Mouse (Mus musculus): Measurements from ENCODE around the gene Cyb5b.
"Not testable (repeated sequence)": the region's sequence is repeated elsewhere in the genome, so short reads cannot be mapped to it uniquely, and the experiment has no call there.

Gene Cyb5b

DNA sequence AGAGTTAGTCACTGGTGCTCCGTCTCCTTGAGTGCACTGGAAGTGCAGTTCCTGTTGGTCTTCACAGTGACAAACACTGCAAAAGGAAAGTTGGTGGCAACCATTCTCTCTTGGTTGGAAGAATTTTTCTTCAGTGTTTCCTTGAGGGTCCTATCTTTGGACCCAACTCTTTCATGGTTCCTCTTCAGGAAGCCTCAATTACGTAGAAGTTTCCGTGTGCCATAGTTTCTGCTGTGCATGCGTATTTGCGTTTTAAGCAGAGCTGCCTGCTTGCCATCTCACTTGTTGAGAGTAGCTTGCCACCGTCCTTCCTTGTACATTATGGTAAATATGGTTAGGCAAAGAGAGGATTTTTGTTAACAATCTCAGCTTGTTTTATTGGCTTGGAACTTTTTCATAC is 30.7 kb downstream of the Cyb5b start:
- no peak for DNase-seq

DNA sequence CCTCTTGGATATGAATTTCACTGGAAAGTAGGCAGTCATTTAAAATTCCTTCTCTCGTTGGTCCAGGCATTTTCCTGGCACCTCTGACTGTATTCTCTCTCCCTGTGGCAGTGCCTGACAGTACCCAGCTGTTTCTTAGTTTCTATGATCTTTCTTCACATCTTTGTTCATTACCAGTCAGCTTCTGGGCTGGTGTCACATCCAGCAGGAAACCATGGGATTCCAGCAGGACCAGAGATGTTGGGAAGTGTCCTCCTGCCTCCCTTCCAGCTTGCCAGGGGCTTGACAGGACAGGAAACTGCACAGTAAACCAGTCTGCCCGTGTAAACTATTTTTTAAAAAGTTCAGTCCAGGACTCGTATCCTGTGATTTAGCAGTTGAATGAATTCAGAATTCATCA is 34.6 kb downstream of the Cyb5b start:
- DNase-seq: no peak

DNA sequence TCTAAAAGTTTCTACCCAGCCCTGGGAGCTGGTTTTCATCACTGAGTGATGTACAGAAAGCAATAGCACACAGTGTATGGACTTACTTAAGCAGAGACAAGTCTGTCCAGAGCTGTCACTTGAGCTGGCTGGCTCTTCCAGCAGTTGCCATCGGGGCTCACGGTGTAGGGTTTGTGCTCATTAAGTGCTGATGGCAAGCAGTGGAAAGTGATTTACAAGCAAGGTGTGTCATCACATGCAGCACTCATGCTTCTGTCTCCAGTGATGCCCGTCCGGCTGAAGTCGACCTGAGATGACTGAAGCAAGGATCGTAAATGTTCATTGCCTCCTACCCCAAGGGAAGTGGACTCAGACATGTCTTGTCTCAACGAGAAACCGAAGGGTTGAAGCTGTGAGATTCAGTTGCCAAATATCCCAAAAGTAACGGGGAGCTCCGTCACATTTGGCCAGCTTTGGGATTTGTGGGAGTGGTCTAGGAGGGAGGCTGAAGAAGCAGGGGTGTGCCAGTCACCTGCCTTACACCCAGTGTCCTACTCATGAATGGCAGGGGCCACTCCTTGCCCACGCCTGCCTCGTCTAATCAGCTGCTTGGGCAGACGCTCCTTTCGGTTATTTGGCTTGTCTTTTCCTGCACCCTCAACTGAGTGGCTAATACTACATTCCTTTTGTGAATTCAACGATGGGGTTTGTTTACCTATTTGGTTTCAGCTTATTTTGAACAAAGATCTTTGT is 36.4 kb downstream of the Cyb5b start:
- no peak for DNase-seq

DNA sequence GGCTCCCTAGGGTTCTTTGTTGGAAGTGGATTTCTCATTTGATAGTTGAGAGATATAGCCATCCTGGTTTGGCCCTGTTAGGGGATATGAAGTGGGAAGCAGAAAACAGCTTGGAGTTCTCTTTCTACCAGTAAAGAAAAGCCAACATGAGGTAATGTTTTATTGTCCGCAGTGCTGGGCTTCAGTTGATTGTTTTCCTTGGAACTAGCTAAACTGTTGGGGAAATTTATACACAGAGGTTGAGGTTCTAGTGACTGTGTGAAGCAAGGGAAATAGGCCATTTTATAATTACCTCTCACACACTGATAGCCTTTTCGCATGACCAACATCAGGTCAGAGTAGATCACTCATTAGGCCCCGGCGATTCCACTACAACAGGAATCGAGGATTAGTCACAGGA is 37.2 kb downstream of the Cyb5b start:
- DNase-seq: no peak

DNA sequence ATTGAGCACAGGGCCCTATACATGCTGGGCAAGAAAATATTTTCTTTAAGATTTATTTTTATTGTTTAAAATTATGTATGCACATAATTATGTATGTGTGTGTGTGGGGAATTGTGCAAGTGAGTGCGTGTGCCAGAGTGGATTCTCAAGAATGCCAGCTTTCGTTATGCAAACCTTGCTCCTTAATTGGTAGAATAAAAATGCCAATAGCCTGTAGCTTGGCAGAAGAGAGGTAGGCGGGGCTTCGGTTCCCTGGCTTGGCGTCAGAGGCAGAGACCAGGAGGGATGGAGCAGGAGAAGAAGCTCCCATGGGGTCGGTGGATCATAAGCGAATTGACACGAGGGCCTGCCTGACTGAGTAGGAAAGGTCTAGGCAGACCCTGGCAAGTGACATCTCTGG is 42.2 kb downstream of the Cyb5b start:
- DNase-seq: no peak

DNA sequence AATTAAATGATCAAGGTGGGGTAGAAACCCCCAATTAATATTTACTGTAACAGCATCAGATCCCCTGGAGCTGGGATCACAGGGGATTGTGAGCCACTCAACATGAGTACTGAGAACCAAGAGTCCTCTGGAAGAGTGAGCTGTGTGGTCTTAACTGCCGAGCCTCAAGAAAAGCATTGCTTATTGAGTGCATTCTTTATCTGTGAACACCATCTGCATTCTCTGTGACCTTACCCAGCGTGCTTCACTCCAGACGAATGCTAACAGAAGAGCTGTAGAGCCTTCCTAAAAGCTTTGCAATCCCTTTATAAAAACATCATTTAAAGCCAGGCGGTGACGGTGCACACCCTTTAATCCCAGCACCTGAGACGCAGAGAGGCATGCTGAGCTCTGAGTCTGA is 42.9 kb downstream of the Cyb5b start:
- DNase-seq: no peak

DNA sequence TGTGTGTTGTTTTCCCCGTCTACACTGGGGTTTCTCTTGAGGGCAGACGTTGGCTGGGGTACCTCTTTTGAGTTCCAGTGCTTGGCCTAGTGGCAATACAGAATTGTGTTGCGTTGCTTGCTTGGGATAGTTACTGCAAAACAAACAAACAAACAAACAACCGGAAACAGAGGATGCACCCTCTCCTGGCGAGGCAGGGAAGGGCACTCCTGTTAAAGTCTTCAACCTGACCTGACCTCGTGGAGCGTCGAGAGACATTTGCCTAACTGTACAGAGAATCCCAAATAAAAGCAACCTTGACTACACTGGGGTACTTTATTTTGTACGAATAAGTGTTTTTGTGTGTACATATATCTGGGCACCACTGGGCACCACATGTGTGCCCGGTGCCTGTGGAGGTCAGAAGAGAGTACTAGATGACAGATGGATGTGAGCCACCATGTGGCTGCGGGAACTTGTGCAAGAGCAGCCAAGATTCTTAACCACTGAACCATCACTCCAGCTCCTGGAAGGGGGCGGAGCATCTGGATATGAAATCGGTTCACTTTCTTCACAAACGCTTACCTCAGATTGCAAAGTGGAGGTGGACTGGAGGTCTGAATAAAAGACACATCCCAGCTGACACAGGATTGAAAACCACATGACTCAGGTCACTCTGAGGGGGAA is 44.5 kb downstream of the Cyb5b start:
- no peak for DNase-seq

DNA sequence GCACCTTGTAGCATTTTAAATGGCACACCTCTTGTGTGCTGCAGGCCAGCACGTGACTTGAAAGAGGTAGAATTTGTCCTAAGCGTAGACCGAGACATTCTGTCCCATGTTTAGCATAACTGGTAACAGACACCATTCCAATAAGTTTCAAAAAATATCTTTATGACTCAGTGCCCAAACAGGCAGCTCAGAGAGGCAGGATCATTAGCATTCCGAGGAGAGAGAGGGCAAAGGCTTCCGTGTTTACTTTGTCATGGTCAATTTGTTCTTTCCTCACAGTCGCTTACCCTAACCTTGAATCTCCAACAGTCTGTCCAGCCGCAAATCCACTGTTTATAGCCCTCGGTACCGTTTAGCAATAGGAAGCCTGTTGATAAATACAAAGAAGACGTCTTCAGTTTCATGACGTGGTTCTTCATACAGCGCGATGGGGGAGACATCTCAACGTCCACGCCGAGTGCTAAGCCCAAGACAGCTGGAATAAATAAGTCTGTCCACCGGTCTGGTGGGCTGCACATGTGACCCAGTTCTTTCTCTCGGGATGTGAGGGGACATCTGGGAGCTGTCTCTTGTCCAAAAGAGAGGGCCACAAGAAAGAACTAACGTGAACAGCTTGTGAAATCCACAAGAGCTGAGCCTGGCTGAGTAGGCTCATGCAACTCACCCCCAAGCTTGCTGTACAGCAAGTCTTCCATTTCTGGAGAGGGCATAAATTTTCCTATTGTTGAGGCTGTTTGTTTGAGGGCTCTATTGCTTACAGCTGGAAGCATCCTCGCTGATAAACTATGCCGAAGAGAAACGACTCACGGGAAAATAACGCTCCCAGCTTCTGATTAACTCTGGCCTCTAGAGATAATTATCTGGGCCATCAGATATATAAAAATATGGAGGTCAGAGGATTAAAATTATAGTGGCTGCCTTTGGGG is 47.7 kb downstream of the Cyb5b start:
- no peak for DNase-seq

DNA sequence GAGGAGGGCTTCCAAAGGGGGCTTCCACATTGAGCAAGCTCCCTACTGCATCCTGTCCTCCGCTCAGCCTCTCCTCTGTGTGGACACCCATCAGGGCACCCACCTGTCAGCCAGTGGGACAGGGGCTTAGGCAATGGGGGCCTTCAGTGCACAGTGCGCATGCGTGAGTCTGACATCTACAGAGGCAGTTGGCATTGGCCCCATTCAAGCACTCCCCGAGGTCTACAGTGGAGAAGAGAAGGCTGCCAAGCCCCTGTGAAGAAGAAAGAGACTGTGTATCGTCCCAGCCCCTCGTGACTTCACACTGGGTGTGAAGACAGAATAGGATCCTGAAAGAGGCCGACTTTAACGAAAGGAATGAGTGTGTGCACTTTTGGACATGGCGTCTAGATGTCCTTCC is 54.7 kb downstream of the Cyb5b start:
- peak; percentile 48 for DNase-seq

DNA sequence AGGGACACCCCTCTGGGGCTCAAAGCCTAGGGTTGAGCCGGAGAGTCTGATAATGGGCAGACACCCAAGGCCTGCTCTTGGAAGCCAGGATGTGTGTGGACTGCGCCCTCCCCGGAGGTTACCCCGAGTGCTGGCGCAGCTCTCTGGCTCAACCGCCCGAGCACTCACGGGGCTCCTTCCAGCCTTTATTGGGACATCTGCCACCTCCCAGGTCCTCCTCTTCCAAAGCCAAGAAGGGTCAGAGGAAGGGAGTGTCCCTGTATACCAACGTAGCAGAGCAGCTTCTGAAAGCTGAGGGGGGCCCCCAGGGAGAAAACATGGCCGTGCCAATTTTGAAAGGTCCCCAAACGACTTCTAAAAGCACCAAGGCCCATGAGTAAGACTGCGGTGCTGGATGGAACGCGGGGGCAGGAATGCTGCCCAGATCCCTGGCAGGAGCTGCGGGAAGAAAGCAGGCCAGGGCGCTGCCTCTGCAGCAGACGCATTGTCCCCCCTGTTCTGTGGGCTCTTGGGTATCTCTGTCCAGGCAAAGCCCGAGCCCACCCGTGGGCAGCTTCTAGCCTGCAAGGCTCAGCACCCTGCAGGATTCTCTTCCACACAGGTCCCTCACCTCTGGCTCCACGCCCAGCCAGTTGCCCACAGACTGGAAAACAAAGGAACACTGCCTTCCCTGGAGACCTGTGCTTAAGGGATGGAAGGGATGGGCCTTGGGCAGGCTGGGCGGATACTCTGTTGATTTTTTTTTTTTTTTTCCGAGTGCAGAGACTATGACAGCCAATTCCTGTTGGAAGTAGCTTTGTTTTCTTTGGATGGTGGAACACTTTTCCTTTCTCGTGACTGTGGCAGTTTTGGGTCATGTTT is 55.5 kb downstream of the Cyb5b start:
- DNase-seq: peak; percentile 87

DNA sequence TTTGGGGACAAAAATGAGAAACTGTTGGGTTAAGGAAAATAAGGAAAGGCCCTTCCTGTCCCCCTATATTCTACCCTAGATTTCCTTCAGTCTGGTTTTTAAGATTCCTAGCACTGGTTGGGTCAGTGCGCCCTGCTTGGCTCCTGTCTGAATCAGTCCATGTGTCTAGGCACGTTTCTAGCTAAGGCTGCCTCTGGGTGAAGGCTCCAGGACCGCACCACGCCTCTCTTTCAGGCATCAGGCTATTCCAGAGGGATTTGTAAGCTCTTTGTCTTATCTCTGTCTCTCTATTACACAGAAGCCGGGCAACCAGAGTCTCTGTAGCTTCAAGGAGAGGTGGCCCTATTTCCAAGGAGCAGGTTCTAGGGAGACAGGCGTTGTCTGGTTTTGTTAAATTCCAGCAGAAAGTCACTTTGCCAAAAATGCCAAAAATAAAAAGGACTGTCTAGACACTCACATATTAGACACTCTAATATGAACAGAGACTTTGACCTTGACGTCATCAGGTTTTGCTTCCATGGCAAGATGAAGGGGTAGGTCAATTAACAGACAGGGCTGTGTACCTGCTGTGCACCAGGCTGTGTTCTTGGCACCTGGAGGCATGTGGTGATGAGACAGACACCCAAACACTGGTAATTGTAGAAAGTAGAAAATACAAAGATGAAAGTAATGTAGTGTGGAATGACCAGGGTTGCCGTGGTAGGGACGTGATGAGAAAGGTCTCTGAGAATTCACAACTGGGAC is 56.5 kb downstream of the Cyb5b start:
- peak; percentile 55 for DNase-seq

DNA sequence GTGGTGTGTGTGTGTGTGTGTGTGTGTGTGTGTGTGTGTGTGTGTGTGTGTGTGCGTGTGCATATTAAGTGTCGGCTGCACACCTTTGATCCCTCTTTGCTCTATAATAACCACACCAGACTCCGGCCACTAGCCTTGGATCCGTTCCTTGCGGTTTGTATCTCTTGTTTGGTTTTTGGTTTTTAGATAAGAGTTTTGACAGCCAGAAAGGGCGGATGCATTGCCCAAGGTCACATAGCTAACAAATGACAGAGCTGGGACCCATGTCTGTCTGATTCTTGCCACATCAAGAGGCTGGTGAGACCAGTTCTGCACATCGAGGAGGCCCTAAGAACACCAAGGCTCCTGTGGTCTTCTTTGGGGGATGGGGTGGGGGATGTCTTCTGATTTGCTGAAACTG is 58.7 kb downstream of the Cyb5b start:
- no peak for DNase-seq

DNA sequence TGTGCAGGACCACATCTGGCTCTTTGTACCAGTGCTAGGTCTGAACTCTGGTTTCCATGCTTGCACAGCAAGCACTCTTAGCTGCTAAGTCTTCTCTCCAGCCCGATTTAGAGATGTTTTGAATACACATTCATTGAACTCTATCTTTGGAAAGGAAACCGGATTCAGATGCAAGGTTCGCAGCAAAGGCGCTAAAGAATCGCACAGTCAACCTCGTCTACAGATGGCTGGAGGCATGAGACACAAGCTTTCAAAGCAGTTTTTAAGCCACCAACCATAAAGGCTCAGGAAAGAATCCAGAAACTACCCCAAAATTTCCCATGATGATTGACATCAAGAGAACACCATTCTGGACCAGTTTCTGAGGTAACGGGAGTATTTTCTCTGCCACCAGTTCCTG is 61.6 kb downstream of the Cyb5b start:
- no peak for DNase-seq

DNA sequence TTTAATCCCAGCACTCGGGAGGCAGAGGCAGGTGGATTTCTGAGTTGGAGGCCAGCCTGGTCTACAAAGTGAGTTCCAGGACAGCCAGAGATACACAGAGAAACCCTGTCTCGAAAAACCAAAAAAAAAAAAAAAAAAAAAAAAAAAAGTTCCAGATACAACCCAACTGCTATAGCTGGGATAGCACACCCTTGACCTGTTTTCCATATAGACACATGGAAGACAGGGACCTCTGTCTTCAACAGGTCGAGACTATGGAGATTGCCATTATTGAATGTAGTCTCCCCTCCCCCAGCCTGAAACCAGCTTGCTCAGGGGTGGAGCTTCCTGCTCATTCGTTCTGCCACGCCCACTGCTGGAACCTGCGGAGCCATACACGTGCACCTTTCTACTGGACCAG is 66.8 kb downstream of the Cyb5b start:
- DNase-seq: not testable (repeated sequence)

DNA sequence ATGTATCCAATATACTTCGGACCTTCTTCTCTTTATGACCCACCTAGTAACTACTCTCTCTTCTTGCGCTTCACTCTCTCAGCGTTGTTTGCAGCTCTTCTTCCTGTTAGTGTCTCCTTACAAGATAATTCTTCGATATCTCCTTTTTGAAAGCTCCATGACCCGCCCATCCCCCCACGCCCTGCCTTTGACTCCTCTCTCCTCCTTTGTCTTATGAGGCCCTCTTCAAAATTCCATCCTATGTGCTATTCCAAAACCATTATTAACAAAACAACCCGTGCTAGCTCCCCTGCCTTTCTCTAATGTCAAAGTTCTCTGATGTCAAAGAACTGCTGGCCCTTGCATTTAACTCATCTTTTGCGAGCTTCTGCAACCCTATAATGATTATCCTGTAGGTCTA is 67.7 kb downstream of the Cyb5b start:
- no peak for DNase-seq

DNA sequence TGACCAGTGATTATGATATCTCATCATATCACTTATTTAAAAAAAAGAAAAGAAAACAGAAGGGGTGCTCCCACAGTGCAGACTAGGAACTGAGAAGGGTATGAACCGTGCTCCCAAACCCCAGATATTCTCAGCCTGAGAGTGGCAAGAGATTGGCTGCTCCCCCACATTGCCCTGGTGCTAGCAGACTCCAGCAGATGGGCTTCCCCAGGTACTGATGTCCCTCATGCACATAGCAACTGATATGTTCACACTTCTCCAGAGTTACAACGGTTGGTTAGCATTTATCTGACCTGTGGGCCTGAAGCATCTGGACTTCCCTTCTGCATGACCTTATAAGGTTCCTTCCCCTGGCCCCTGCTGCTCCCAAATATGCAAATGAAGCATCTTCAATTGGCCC is 68.6 kb downstream of the Cyb5b start:
- no peak for DNase-seq

DNA sequence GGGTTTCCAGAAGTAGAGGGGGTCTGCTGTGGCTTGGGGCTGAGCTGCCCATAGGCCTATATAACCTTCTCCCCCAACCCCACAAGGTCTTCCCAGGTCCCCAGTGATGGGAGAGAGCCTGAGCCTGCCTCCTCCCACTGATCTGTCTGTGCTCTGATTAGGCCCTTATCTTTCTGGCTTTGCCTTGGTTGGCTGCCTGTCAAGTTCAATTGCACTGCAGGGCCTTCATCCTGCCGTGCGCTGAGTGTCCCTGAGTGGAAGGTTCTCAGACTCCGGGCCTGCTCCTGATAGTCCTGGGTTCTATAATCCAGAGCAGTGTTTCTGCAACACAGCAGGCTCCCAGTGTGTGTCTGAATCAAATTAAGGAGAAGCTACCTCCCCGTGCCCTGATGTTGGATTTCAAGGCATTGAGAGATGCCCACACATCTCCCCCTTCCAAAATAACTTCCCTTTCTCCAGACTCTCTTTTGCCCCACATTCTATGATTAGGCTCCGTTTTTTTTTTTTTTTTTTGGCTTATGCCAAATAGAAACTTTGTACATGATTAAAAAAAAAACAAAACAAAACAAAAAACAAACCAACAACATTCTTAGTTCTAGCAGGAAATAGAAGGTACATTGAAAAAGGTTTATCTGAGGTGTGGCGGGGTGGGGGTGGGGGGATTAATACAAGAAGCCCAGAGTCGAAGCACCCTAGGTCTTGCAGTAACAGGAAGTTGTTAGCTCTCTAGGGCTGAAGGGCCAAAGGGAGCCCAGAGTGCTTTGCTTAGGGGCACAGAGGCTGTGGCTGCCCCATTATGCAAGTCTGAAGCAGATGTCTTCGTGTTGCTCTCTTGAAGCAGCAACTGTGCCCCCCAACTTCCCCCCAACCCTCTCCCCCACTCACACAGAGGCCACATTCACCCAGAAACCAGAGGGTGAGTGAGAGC is 71.7 kb downstream of the Cyb5b start:
- no peak for DNase-seq

DNA sequence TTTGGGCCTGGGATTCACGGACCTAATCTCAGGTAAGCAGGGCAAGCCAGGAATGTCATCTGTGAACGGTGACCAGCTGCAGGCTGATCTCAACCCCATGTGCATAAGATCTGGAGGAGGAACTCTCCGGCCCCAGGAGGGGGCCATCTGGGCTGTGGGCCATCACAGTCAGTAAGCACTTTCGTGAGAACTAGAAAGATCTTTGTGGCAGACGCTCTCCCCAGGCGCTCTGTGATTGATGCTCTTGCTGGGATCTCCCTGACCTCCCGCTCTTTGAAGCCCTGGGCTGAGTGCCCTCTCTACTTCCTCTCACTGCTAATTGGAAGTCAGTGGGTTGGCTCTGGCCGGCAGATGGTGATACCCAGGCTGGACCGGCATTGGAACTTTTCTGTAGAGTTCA is 75.7 kb downstream of the Cyb5b start:
- peak; percentile 19 for DNase-seq

DNA sequence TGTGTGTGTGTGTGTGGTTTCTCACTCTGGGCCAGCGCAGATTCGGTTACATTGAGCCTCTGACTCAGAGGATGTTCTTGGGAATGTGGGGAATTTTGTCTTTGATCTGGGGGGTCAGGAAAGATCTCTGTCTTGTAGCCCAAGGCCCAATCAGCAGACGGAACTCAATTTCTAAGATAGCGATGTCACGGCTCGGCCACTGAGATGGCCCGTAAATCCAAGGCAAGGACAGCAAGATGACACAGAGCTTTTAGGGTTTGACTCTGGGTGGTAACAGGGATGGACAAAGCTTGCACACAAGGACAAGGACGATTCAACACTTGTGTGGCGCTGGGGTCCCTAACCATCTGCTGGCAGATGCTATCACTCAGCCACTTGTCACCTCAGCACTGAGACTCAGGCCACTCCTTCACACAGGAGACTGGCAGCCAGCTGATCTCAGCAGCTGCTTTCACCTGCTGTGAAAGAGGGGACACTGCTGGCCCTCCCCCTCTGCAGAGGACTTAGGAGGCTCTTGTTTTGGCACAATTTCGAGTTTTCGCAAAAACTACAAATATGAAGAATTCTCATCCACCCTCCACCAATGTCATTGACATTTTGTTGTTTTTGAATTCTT is 76.7 kb downstream of the Cyb5b start:
- no peak for DNase-seq

DNA sequence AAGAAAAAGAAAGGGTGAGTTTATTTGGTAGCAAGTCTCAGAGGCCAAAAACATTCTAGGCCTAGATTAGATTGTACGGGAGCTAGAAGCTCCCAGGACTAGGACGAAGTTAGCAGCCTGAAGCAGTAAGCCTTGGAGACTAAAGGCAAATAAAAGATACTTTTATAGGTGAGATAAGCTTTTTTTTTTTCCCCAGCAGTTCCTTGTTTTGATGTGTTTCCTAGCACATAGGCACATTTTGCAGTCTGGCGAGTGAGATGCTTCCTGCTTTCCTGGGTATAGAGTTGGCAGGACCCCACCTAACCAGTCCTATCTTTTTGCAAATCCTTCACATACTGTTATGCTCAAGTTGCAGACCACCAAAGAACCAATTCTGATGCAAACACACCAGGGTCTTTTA is 82.8 kb downstream of the Cyb5b start:
- no peak for DNase-seq

Measured in cerebellum, adult 9-11 months (tissue).